Mouse (Mus musculus): ENCODE measurements around the gene Sgo1.

Sgo1 gene

GRCm38 (mm10) chr17:53650251-53650661, 38.9 kb downstream of the Sgo1 start:
- DNase-seq (ENCODE audit: low spot score), result no peak

GRCm38 (mm10) chr17:53643360-53643759, 45.8 kb downstream of the Sgo1 start:
- no peak for DNase-seq (ENCODE audit: low spot score)

GRCm38 (mm10) chr17:53631344-53631743, 57.8 kb downstream of the Sgo1 start:
- DNase-seq (ENCODE audit: low spot score), result no peak

GRCm38 (mm10) chr17:53628131-53628530, 61.0 kb downstream of the Sgo1 start:
- DNase-seq (ENCODE audit: low spot score), result no peak

- no peak for DNase-seq (ENCODE audit: low spot score)
Measured at GRCm38 (mm10) chr17:53627497-53627896, 61.6 kb downstream of the Sgo1 start.

GRCm38 (mm10) chr17:53626160-53626559, 63.0 kb downstream of the Sgo1 start:
- DNase-seq (ENCODE audit: low spot score), result no peak

Measured in yolk sac, embryonic 10.5 days (tissue).